In genomic region chr9:43104873-43105663, GRCm38 (mm10) we compare ENCODE assay signal across 7 mouse cellular contexts. TPM values are rescaled to one million over a fixed set of nuclear protein-coding genes. Genes with fewer than 3 reads are reported as not detected.
DNase-seq lines count a peak whose midpoint lies in the region; ATAC-seq and TF ChIP-seq lines count a peak whose summit lies in the region.

No protein-coding gene starts in this region.

- WGBS in forebrain, embryonic 13.5 days = under 1% methylated on average over 40 of the region's 40 CpGs
- WGBS in hindbrain, embryonic 14.5 days = 2% methylated on average over 38 of the region's 40 CpGs
- WGBS in limb, embryonic 14.5 days = under 1% methylated on average over 20 of the region's 40 CpGs
- WGBS in neural tube, embryonic 14.5 days = under 1% methylated on average over 36 of the region's 40 CpGs

- no peaks in the 10 kb centered on the region for H3K9me3 ChIP-seq in forebrain, embryonic 13.5 days (replicated peaks)
- H3K9me3 ChIP-seq in hindbrain, embryonic 14.5 days (ENCODE audit: control insufficient read depth, low read length) = no peaks in the 10 kb centered on the region
- H3K9me3 ChIP-seq in limb, embryonic 14.5 days (ENCODE audit: control insufficient read depth, low read length) = no peaks in the 10 kb centered on the region
- no peaks in the 10 kb centered on the region for H3K9me3 ChIP-seq in neural tube, embryonic 14.5 days (ENCODE audit: control insufficient read depth, low read length)

- H3K4me2 ChIP-seq in forebrain, embryonic 13.5 days = peak overlapping the region; percentile 87
- H3K4me2 ChIP-seq in hindbrain, embryonic 14.5 days (replicated peaks) = peak overlapping the region; percentile 96
- peak overlapping the region; percentile 71 for H3K4me2 ChIP-seq in limb, embryonic 14.5 days (replicated peaks; ENCODE audit: low read depth, low read length, severe bottlenecking)
- peak overlapping the region; percentile 93 for H3K4me2 ChIP-seq in neural tube, embryonic 14.5 days (ENCODE audit: low read depth, low read length)

- peaks cover 46% of the 10 kb centered on the region for H3K4me1 ChIP-seq in forebrain, embryonic 13.5 days
- peaks cover 26% of the 10 kb centered on the region for H3K4me1 ChIP-seq in hindbrain, embryonic 14.5 days (replicated peaks; ENCODE audit: control insufficient read depth, insufficient read depth, low read length)
- peaks cover 26% of the 10 kb centered on the region for H3K4me1 ChIP-seq in limb, embryonic 14.5 days (ENCODE audit: control insufficient read depth, insufficient read depth, low read length)
- H3K4me1 ChIP-seq in neural tube, embryonic 14.5 days (ENCODE audit: control insufficient read depth, insufficient read depth, low read length) = peaks cover 22% of the 10 kb centered on the region

- H3K9ac ChIP-seq in forebrain, embryonic 13.5 days = peak overlapping the region; percentile 88
- H3K9ac ChIP-seq in hindbrain, embryonic 14.5 days = peak overlapping the region; percentile 89
- peak overlapping the region; percentile 93 for H3K9ac ChIP-seq in limb, embryonic 14.5 days (ENCODE audit: low read depth, low read length, severe bottlenecking)
- peak overlapping the region; percentile 91 for H3K9ac ChIP-seq in neural tube, embryonic 14.5 days (replicated peaks; ENCODE audit: low read depth, low read length)

- H3K4me3 ChIP-seq in forebrain, embryonic 13.5 days = peak overlapping the region; percentile 81
- H3K4me3 ChIP-seq in hindbrain, embryonic 14.5 days (replicated peaks; ENCODE audit: low read length) = peak overlapping the region; percentile 87
- H3K4me3 ChIP-seq in limb, embryonic 14.5 days (replicated peaks; ENCODE audit: low read length) = peak overlapping the region; percentile 92
- H3K4me3 ChIP-seq in neural tube, embryonic 14.5 days (ENCODE audit: low read depth, low read length) = peak overlapping the region; percentile 89

- no peaks in the 10 kb centered on the region for H3K27me3 ChIP-seq in forebrain, embryonic 13.5 days
- H3K27me3 ChIP-seq in hindbrain, embryonic 14.5 days (ENCODE audit: control insufficient read depth, insufficient read depth, low read length) = no peaks in the 10 kb centered on the region
- H3K27me3 ChIP-seq in limb, embryonic 14.5 days (ENCODE audit: control insufficient read depth, insufficient read depth, low read length) = no peaks in the 10 kb centered on the region
- no peaks in the 10 kb centered on the region for H3K27me3 ChIP-seq in neural tube, embryonic 14.5 days (ENCODE audit: control insufficient read depth, insufficient read depth, low read length)

- no peak for TF ChIP-seq POLR2A in limb, embryonic 14.5 days (IDR thresholded peaks at IDR 0.05; ENCODE audit: borderline replicate concordance, extremely low read depth, insufficient read depth, insufficient read length)

- DNase-seq in 3134 (ENCODE audit: extremely low read depth, insufficient read length, low spot score) = peak; percentile 64
- DNase-seq in B cell, adult 2 months = peak; percentile 28 to 34
- peak; percentile 60 for DNase-seq in brain, adult 2 months (ENCODE audit: low read depth, low spot score)
- DNase-seq in hindbrain, embryonic 14.5 days (ENCODE audit: low spot score) = peak; percentile 53
- DNase-seq in limb, embryonic 14.5 days (ENCODE audit: low spot score) = peak; percentile 28

- H3K27ac ChIP-seq in forebrain, embryonic 13.5 days = peak overlapping the region; percentile 90
- peak overlapping the region; percentile 82 for H3K27ac ChIP-seq in hindbrain, embryonic 14.5 days
- H3K27ac ChIP-seq in limb, embryonic 14.5 days (replicated peaks; ENCODE audit: low read depth, low read length) = peak overlapping the region; percentile 93
- peak overlapping the region; percentile 88 for H3K27ac ChIP-seq in neural tube, embryonic 14.5 days (ENCODE audit: low read depth, low read length)

- 0 out of 2 replicates have a peak, but pooled peaks have one; percentile 12 for ATAC-seq in forebrain, embryonic 13.5 days
- ATAC-seq in hindbrain, embryonic 14.5 days (ENCODE audit: low FRiP score) = no peak
- ATAC-seq in limb, embryonic 14.5 days (ENCODE audit: low FRiP score, low read depth) = no peak
- 0 out of 2 replicates have a peak, but pooled peaks have one; percentile 13 for ATAC-seq in neural tube, embryonic 14.5 days (ENCODE audit: low read depth)

- H3K36me3 ChIP-seq in forebrain, embryonic 13.5 days (ENCODE audit: poor library complexity, severe bottlenecking) = no peaks in the 10 kb centered on the region
- peaks cover 8% of the 10 kb centered on the region for H3K36me3 ChIP-seq in hindbrain, embryonic 14.5 days (replicated peaks; ENCODE audit: control insufficient read depth, insufficient read depth)
- H3K36me3 ChIP-seq in limb, embryonic 14.5 days (ENCODE audit: control insufficient read depth, insufficient read depth, low read length) = no peaks in the 10 kb centered on the region
- no peaks in the 10 kb centered on the region for H3K36me3 ChIP-seq in neural tube, embryonic 14.5 days (ENCODE audit: control insufficient read depth, insufficient read depth, low read length)

RNA-seq across cellular contexts. Expression of gene Arhgef12, which starts 2.0 kb away (rescaled TPM):
- polyA plus RNA-seq in forebrain, embryonic 13.5 days (2015; fragmentation: Nextera tagmentation; extraction: Ambion mirVana) = 14.9 and 15.8 TPM in 2 replicates
- polyA plus RNA-seq in hindbrain, embryonic 14.5 days (2014; fragmentation: Nextera tagmentation; extraction: Ambion mirVana) = 31.7 and 38.4 TPM in 2 replicates
- 26.1 and 26.9 TPM in 2 replicates for polyA plus RNA-seq in limb, embryonic 14.5 days (2012; rRNA removed)
- 15.7 and 18.6 TPM in 2 replicates for polyA plus RNA-seq in limb, embryonic 14.5 days (2014; fragmentation: Nextera tagmentation; extraction: Ambion mirVana)
- 32.4 and 51.4 TPM in 2 replicates for polyA plus RNA-seq in neural tube, embryonic 14.5 days (2014; fragmentation: Nextera tagmentation; extraction: Ambion mirVana)

RNA-seq across cellular contexts. Expression of gene Tmem136, which starts 11.3 kb away (rescaled TPM):
- 8.9 and 10.1 TPM in 2 replicates for polyA plus RNA-seq in forebrain, embryonic 13.5 days (2015; fragmentation: Nextera tagmentation; extraction: Ambion mirVana)
- polyA plus RNA-seq in hindbrain, embryonic 14.5 days (2014; fragmentation: Nextera tagmentation; extraction: Ambion mirVana) = 10.1 and 11.1 TPM in 2 replicates
- 16.3 and 19.6 TPM in 2 replicates for polyA plus RNA-seq in limb, embryonic 14.5 days (2012; rRNA removed)
- polyA plus RNA-seq in limb, embryonic 14.5 days (2014; fragmentation: Nextera tagmentation; extraction: Ambion mirVana) = 7.7 and 9.6 TPM in 2 replicates
- 11.8 and 14.6 TPM in 2 replicates for polyA plus RNA-seq in neural tube, embryonic 14.5 days (2014; fragmentation: Nextera tagmentation; extraction: Ambion mirVana)

Comparison
In these comparisons a context has a peak if more than half of its experiments do, and no peak if none do; other contexts are left out.
1. ATAC-seq: peak in forebrain, embryonic 13.5 days (single experiment) and neural tube, embryonic 14.5 days (single experiment); none in hindbrain, embryonic 14.5 days (single experiment) and limb, embryonic 14.5 days (single experiment).
2. Peak in every context shown above with its lines, with median percentiles within 50 percentile points of each other: DNase-seq, H3K27ac ChIP-seq, H3K4me2 ChIP-seq, H3K4me3 ChIP-seq and H3K9ac ChIP-seq.